Mouse (Mus musculus): ENCODE measurements around the gene Etaa1.
"Not testable (repeated sequence)": the region's sequence is repeated elsewhere in the genome, so short reads cannot be mapped to it uniquely, and the experiment has no call there.

The Etaa1 gene

DNA sequence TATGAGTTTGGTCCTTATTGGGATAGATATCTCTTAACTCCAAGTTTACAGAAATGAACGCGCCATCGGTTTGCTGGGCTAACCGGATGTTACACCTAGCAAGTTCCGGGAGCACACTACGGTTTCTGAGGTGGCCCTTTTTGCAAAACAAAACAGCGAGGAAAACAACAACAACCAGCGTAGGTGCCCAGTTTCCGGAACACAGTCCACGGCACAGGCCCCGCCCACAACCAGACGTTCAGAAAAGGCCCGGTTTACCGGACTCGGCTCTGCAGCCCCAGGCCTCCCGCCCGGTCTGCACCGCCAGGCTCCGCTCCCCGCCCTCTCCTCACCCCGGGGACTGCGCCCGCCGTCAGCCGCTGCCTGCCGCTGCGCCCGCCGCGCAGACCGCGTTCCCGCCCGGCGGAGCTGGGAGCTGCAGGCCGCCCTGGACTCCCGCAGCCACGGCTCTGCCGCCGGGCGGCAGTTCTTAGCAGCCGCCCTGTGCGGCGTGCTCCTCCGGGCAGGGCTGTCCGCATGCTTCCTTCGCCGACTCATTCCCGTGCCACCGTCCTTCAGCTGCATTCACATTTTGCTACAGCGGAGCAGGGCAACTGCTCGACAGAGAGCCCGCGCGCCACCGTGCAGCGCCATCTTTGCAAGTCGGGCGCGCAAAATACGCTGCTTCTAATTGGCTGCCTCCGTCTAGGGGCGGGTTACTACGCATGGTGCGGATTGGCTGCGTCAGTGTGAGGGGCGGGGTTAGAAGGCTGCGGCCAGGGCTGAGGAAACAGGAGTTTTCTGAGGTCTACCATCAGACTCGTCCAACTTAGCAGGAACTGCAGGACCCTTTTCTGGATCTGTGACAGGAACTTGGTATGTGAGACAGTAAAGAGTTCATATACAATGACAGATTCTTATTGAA, at the start of gene Etaa1:
TSS of gene Etaa1 (minus strand) at position 645 of the 904 bp plus-strand sequence.
- peak; percentile 84 for DNase-seq (ENCODE audit: low read depth)

DNA sequence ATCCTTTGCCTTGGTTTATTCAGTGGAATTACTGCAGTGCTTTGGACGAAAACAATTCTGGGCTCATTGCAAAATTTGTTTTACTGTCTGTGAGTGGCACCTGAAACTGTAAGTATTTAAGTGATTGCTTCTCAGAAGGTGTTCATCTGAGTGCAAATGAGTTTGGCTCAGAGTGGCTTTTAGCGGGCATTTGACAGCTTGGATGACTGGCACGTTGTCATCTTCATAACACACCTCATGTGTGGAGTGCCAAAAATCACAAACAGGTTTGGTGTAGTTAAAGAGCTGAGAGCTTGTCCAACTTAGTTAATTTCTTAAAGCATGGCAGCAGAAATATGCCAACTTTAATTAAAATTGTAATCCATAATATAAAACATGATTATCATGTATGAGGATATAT, 40.5 kb upstream of the Etaa1 start:
- DNase-seq (ENCODE audit: low read depth): no peak

DNA sequence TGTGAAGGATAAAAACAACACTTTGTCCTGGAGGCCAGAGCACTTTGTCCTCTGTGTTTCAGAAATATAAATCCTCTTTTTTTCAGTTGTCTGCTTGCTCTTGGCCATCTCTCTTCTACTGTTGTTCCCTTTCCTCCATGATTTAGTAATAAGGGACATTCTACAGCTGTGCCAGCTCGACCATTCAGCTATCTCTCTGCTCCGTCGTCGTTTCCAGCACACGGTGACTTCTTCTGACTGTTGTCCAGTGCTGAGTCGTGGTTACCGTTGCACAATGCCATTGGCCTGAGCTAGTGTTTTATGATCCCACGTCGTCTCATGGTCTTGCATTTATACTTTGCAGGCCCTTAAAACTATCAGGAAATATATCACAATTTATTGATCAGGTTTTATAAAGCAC, 38.6 kb upstream of the Etaa1 start:
- no peak for DNase-seq (ENCODE audit: low read depth)

DNA sequence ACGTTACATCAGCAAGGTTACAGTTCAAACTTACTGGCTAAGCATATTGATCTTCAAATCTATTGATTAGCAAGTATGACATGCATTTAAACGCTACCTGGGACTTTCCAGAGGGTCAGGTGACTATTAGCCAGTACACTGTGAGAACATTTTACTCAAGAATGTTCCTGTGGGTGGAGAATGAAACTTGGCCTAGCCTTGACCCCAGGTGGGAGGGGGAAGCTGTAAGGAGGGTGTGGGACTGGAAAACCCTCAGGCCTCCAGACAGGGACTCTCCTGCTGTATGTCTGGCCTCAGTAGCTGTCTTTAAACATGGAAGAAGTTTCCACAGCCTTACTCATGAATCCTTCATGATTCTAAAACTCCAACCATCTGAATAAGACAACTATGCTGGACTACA, 29.7 kb upstream of the Etaa1 start:
- DNase-seq (ENCODE audit: low read depth): no peak

DNA sequence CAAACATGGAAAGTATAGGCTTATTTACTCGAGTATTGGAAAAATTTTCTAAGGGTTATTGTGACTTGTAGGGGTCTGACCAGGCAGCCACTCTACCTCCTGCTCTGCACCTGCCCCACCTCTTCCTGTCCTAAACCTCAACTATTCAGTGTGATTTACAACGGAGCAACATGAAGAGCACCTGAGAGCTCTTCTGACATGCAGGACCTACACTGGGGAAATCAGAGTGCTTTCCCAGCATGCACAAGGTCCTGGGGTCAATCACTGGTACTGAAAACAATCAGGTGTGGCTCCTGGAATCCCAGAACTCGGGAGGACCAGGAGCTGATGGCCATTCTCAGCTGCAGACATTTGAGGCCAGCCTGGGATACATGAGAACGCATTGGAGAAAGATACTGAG, 27.6 kb upstream of the Etaa1 start:
- DNase-seq (ENCODE audit: low read depth): no peak

DNA sequence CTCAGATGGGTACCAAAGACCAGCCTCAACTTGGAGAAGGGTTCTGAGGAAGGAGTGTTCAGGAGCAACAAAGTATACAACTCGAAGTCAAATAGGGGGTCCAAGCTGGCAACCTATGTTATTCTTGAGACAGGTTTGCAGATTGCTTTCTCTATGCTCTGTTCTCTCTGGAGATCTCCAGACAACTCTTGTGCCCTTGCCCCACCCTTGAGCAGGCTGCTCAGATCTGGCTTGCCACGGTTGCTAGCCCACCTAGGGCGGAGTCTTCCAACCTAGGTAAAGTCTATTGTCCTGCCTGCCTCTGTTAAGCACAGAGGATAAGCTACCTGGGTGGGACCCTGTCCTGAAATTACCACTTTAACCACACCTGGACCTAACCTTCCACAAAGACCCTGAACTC, 21.9 kb upstream of the Etaa1 start:
- no peak for DNase-seq (ENCODE audit: low read depth)

DNA sequence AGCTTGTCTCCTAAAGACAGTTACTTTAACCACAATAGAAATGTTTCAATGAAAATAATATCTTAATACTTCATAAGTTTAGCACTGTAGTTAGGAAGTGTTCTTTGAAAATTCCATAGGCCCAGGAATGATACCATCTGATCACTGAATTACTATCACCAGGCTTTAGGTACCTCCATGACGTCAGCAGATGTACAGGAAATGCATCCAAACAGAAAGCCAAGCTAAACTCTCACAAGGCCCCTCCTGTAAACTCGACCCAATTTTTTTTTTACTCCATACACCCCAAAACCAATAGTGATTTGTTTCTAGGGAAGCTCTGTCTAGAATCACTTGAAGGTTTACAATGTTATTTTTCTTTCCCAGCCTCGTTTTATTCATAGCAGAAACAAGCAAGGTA, 884 bp downstream of the Etaa1 start:
- no peak for DNase-seq (ENCODE audit: low read depth)

DNA sequence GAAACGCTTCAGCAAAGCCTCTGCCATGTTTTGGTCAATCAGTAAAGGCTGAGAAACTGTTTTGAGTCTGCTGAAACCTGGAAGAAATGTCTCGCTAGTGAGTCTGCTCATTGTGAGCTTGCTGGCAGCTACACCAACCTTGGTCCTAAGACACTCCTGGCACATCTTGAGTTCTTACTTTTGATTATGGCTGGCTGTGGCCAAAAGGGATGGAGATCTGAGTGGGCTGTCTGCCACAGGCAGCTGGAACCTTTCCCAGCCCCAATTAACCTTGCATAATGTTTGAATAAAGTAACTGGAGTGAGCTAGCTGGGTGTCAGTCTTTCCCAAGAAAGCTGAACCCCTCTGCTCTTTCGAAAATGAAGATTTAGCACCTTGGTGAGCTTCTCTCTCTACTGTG, 2.3 kb downstream of the Etaa1 start:
- no peak for DNase-seq (ENCODE audit: low read depth)

DNA sequence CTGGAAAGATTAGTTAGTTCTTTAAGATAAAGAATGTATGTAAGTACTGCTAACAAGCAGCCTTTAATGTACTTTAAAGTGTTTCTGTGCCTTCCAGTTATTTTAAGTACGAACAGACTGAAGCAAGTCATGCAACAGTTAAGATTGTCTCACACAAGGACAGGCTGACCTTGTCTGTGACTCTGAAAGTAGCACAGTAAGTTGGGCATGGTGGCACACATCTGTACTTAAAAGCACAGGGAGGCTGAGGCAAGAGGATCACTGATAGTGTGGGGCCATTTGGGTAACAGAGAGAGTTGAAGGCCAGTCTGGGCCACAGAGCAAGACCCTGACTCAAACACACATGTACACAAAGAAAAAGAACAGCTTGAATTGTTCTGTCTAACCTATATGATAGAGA, 14.5 kb downstream of the Etaa1 start:
- DNase-seq (ENCODE audit: low read depth): no peak

DNA sequence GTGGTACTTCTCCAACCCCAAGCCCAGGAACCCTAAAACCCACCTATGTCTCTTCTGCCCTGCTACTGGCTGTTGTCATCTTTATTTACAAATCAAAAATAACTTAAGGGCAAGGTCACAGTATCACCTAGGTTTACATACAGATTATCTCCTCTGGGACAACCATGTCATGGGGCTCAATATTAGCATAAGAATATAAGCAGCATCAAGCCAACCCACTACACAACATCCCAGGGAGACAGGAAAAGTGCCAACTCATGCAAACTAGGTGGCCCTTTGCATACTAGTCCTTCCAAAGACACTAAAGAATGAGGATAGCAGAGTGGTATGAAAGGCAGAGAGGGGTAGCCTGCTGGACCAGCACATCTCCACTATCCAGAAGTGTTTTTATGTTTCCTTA, 15.7 kb downstream of the Etaa1 start:
- no peak for DNase-seq (ENCODE audit: low read depth)

DNA sequence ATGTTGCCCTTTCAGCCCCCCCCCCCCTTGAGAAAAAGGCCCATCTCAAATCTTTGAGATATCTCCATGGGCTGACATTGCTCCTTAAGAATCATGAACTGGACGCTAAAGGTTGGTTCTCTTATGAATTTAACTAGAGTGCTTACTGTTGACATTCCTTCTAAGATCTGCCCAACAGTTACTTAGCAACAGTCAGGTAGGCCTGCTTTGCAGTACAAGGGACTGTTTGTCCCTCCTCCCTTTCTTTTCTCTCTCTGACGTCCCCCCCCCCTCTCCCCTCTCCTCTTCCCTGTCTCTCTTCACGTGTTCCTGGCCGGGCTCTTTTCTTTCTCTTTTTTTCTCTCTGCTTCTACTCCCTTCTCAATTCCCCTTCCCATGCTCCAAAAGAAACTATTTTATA, 35.8 kb downstream of the Etaa1 start:
- no peak for DNase-seq (ENCODE audit: low read depth)

DNA sequence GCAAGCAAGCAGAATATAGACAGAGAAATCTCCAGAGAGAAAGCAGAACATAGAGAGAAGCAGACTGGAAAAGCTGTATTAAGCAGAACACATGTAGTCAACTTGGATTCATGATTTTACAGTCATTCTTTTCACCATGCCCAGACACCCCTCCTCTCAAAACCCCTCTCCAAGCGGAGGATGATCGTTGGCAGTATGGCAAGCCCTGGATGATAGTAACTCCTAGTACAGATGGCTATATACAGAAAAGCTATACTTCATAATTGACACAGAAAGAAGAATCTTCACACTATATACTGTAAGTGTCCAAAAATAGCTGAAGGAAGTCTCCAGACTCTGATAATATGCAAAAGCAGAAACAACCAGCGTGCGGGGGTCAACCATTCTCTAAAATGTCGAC, 36.6 kb downstream of the Etaa1 start:
- no peak for DNase-seq (ENCODE audit: low read depth)

DNA sequence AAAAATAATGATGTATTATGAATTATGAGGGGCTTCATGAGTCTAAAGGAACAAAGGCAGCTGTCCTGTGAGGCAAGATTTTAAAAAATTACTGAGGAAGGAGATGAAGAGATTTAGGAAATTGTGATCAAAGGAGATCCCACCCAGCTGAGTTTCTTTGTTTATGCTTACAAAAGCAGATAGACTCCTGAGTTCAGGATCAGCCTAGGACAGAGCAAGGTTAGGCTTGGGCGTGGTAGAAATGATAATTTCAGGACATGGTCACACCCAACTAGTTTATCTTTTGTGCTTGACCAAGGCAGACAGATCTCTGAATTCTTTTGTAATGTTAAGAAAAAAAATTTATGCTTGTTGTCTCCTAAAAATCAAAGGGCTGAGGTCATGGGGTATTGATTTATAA, 37.2 kb downstream of the Etaa1 start:
- no peak for DNase-seq (ENCODE audit: low read depth)

DNA sequence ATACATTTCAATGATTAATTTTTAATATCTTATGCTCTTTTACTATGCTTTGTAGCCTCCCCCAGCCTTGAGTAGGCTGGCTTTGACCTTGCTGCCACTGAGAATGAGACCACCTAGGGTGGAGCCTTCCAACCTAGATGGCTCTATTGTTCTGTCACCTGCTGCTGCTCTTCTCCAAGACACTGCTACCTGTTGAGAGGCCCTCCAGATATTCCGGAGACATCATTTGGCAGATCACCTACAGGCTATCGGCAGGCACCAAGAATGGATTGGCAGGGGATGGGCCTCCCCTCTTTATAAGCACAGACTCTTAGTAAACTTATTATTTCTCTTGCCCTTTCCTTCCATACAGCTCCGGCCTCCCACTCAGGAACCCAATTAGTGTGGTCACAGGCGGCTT, 52.7 kb downstream of the Etaa1 start:
- not testable (repeated sequence) for DNase-seq (ENCODE audit: low read depth)

All from c-Kit-positive CD71-positive TER-119-negative erythroid progenitor cells, embryonic 14.5 days (primary cell).